Mouse (Mus musculus): ENCODE measurements at regions not wholly inside any gene's neighbourhood (a gene's known extent, or its start where the extent isn't known, plus 50 kb on each side); places are given as distances from the start of the nearest gene placed in this dataset.

DNA sequence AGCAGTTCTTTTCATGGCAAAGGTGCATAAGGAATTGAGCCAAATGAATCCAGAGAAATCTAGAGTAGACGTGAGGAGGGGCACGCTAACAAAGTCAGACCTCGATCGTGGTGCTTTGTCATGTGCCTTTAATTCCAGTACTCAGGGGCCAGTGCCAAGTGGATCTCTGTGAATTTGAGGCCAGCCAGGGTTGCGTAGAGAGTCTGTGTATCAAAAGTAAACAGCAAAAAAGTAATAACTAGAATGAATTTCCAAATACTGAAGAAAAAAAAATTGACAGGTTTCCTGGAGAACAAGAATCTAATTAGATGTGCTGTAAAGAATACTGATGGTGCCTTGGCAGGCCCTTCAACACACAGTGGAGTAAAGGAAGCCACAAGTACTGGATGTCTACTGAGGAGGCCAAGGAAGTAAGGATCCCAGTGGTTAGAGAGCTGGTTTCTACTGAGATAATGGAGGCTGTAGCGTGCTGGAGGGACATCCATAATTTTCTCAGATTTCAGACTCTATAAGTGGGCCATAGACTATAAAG, 153.9 kb upstream of the Rag2 start:
- H3K27ac ChIP-seq: no peak overlapping the region
- no peaks in the 10 kb centered on the region for H3K36me3 ChIP-seq (ENCODE audit: insufficient read depth, low read length)
- H3K4me2 ChIP-seq (ENCODE audit: low read length): no peak overlapping the region
- no peak for ATAC-seq (replicated peaks; ENCODE audit: low FRiP score, low read depth)
- no peaks in the 10 kb centered on the region for H3K27me3 ChIP-seq (ENCODE audit: insufficient read depth, low read length)
- WGBS: 81% methylated on average over 6 of the region's 6 CpGs
- no peak overlapping the region for H3K4me3 ChIP-seq (replicated peaks; ENCODE audit: low read depth, low read length)
- TF ChIP-seq CTCF (IDR thresholded peaks at IDR 0.05; ENCODE audit: low read depth): no peak
- no peak overlapping the region for H3K9ac ChIP-seq (ENCODE audit: low read depth, low read length)
- no peaks in the 10 kb centered on the region for H3K9me3 ChIP-seq (replicated peaks; ENCODE audit: low read length)
- H3K4me1 ChIP-seq (replicated peaks; ENCODE audit: insufficient read depth, low read length): no peaks in the 10 kb centered on the region
- no peak for DNase-seq (ENCODE audit: low spot score)

DNA sequence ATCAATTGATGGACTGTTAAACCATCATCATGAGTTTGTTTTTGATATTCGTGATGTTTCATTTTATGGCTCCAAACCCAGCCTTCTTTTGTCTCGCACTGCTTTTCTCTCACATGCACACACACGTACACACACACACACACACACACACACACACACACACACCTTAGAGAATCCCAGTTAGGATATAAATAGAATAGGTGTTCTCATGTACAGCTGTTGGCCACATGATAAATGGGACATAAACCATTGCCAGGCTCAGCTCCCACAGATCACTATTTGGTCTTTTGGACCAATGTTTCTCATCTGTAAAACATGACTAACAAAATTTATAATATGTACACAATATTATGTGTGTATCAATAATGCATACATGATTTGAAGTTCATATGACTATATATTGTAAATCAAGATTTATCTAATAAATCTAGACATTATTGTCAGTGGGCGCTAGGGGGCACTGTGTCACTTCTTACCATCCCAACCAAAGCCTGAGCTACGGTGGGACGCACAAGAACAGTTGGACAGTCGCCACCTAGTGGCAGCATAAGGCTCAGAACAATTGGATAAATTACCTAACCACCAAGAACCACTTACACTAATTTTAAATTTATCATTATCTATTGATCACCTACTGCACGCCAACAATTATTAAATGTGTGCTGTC, 151.9 kb upstream of the Rag2 start:
- Histone ChIP-seq H3K4me1 (replicated peaks; ENCODE audit: insufficient read depth, low read length) (no peaks in the 10 kb centered on the region), H3K9me3 (replicated peaks; ENCODE audit: low read length) (no peaks in the 10 kb centered on the region), H3K27ac (no peak overlapping the region), H3K27me3 (ENCODE audit: insufficient read depth, low read length) (no peaks in the 10 kb centered on the region), H3K36me3 (ENCODE audit: insufficient read depth, low read length) (no peaks in the 10 kb centered on the region), H3K4me3 (replicated peaks; ENCODE audit: low read depth, low read length) (no peak overlapping the region), H3K9ac (ENCODE audit: low read depth, low read length) (no peak overlapping the region), H3K4me2 (ENCODE audit: low read length) (no peak overlapping the region)
- TF ChIP-seq CTCF (IDR thresholded peaks at IDR 0.05; ENCODE audit: low read depth): peak; percentile 100
- DNase-seq (ENCODE audit: low spot score) (peak; percentile 94), ATAC-seq (replicated peaks; ENCODE audit: low FRiP score, low read depth) (peak; percentile 79)
- WGBS: 34% methylated on average over 8 of the region's 8 CpGs

- 88% methylated on average over 4 of the region's 4 CpGs for WGBS
- H3K27ac ChIP-seq: no peak overlapping the region
- no peak overlapping the region for H3K4me3 ChIP-seq (replicated peaks; ENCODE audit: low read depth, low read length)
- no peak overlapping the region for H3K4me2 ChIP-seq (ENCODE audit: low read length)
- H3K4me1 ChIP-seq (replicated peaks; ENCODE audit: insufficient read depth, low read length): no peaks in the 10 kb centered on the region
- no peak for TF ChIP-seq CTCF (IDR thresholded peaks at IDR 0.05; ENCODE audit: low read depth)
- H3K36me3 ChIP-seq (ENCODE audit: insufficient read depth, low read length): no peaks in the 10 kb centered on the region
- DNase-seq (ENCODE audit: low spot score): no peak
- ATAC-seq (replicated peaks; ENCODE audit: low FRiP score, low read depth): no peak; the same call in 1 of the 2 replicates
- H3K27me3 ChIP-seq (ENCODE audit: insufficient read depth, low read length): no peaks in the 10 kb centered on the region
- H3K9ac ChIP-seq (ENCODE audit: low read depth, low read length): no peak overlapping the region
- H3K9me3 ChIP-seq (replicated peaks; ENCODE audit: low read length): no peaks in the 10 kb centered on the region
Measured at GRCm38 (mm10) chr2:101473116-101473485, 151.4 kb upstream of the Rag2 start.

DNA sequence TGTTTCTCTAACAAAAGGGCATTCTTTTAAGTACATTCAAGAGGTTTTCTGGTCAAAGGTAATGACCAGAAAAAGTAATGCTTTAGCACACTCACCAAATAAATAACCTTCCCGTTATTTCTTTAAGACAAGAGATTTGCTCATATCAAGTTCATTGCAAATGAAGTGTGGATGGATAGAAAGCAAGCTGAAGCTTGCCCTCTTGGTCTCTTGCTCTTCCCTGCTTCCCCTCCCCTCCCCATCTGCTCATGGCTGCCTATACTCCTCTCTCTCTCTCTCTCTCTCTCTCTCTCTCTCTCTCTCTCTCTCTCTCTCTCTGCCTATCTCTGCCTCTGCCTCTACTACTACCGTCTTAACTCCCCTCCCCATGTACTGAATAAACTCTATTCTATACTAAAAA, 147.7 kb upstream of the Rag2 start:
- Histone ChIP-seq H3K4me1 (replicated peaks; ENCODE audit: insufficient read depth, low read length) (no peaks in the 10 kb centered on the region), H3K4me2 (ENCODE audit: low read length) (no peak overlapping the region), H3K9me3 (replicated peaks; ENCODE audit: low read length) (no peaks in the 10 kb centered on the region), H3K27me3 (ENCODE audit: insufficient read depth, low read length) (no peaks in the 10 kb centered on the region), H3K27ac (no peak overlapping the region), H3K36me3 (ENCODE audit: insufficient read depth, low read length) (no peaks in the 10 kb centered on the region), H3K4me3 (replicated peaks; ENCODE audit: low read depth, low read length) (no peak overlapping the region), H3K9ac (ENCODE audit: low read depth, low read length) (no peak overlapping the region)
- DNase-seq (ENCODE audit: low spot score) (no peak), ATAC-seq (replicated peaks; ENCODE audit: low FRiP score, low read depth) (no peak)
- TF ChIP-seq CTCF (IDR thresholded peaks at IDR 0.05; ENCODE audit: low read depth): no peak
- WGBS: 70% methylated on average over 2 of the region's 2 CpGs

- DNase-seq (ENCODE audit: low spot score) (no peak), ATAC-seq (replicated peaks; ENCODE audit: low FRiP score, low read depth) (no peak)
- H3K4me2 ChIP-seq (ENCODE audit: low read length): no peak overlapping the region
- H3K4me1 ChIP-seq (replicated peaks; ENCODE audit: insufficient read depth, low read length): no peaks in the 10 kb centered on the region
- no peaks in the 10 kb centered on the region for H3K9me3 ChIP-seq (replicated peaks; ENCODE audit: low read length)
- no peak overlapping the region for H3K27ac ChIP-seq
- no peak for TF ChIP-seq CTCF (IDR thresholded peaks at IDR 0.05; ENCODE audit: low read depth)
- no peak overlapping the region for H3K4me3 ChIP-seq (replicated peaks; ENCODE audit: low read depth, low read length)
- WGBS: 83% methylated on average over 2 of the region's 2 CpGs
- H3K27me3 ChIP-seq (ENCODE audit: insufficient read depth, low read length): no peaks in the 10 kb centered on the region
- H3K36me3 ChIP-seq (ENCODE audit: insufficient read depth, low read length): no peaks in the 10 kb centered on the region
- no peak overlapping the region for H3K9ac ChIP-seq (ENCODE audit: low read depth, low read length)
Measured at GRCm38 (mm10) chr2:101490207-101490606, 134.3 kb upstream of the Rag2 start.

DNA sequence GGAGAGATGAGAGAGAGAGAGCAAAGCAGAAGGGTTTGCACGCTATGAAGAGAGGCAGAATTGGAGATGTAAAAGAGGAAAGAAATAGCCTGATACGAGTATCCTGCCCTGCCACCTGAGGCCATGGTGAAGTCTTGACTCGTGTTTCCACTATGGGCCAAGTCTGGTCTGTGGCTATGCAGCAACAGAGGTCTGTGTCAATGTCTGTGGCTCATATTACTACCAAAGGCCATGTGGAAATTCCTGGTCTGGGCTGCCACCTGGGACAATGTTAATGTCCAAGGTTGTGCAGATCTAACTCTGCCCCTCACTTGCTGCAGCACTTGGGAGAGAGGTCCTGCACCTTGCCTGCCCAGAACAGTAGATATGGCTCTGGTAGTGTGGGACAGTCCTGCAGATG, 132.8 kb upstream of the Rag2 start:
- ATAC-seq (replicated peaks; ENCODE audit: low FRiP score, low read depth): no peak
- no peak overlapping the region for H3K4me2 ChIP-seq (ENCODE audit: low read length)
- H3K4me3 ChIP-seq (replicated peaks; ENCODE audit: low read depth, low read length): no peak overlapping the region
- TF ChIP-seq CTCF (IDR thresholded peaks at IDR 0.05; ENCODE audit: low read depth): no peak
- no peaks in the 10 kb centered on the region for H3K9me3 ChIP-seq (replicated peaks; ENCODE audit: low read length)
- 75% methylated on average over 3 of the region's 3 CpGs for WGBS
- no peak overlapping the region for H3K9ac ChIP-seq (ENCODE audit: low read depth, low read length)
- no peaks in the 10 kb centered on the region for H3K27me3 ChIP-seq (ENCODE audit: insufficient read depth, low read length)
- H3K27ac ChIP-seq: no peak overlapping the region
- no peak for DNase-seq (ENCODE audit: low spot score)
- H3K36me3 ChIP-seq (ENCODE audit: insufficient read depth, low read length): no peaks in the 10 kb centered on the region
- H3K4me1 ChIP-seq (replicated peaks; ENCODE audit: insufficient read depth, low read length): no peaks in the 10 kb centered on the region

DNA sequence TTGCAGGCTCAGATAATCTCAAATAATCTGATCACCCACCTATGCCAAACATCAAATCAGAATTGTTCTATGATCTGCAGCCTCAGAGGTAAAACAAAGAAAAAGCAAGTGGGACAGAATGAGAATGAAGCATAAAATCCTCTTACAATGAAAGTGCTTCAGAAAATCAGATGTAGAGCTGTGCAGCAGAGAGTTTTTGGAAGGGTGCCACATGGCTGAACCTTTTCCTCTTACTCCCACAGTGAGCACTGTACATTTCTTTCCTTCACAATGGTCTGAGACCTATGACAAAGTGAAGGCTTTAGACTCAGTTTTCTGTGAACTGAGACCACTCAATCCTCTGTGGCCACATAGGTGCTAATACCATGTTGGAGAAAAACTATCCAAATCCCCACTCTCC, 116.4 kb upstream of the Rag2 start:
- ATAC-seq (replicated peaks; ENCODE audit: low FRiP score, low read depth) (no peak), DNase-seq (ENCODE audit: low spot score) (no peak)
- no peak for TF ChIP-seq CTCF (IDR thresholded peaks at IDR 0.05; ENCODE audit: low read depth)
- H3K4me3 ChIP-seq (replicated peaks; ENCODE audit: low read depth, low read length): no peak overlapping the region
- no peak overlapping the region for H3K27ac ChIP-seq
- no peak overlapping the region for H3K4me2 ChIP-seq (ENCODE audit: low read length)
- H3K36me3 ChIP-seq (ENCODE audit: insufficient read depth, low read length): no peaks in the 10 kb centered on the region
- no peak overlapping the region for H3K9ac ChIP-seq (ENCODE audit: low read depth, low read length)
- H3K4me1 ChIP-seq (replicated peaks; ENCODE audit: insufficient read depth, low read length): no peaks in the 10 kb centered on the region
- no peaks in the 10 kb centered on the region for H3K27me3 ChIP-seq (ENCODE audit: insufficient read depth, low read length)
- H3K9me3 ChIP-seq (replicated peaks; ENCODE audit: low read length): no peaks in the 10 kb centered on the region
